Mouse (Mus musculus): ENCODE data around the gene Dcn. TPM values are rescaled to one million over a fixed set of nuclear protein-coding genes. Genes with fewer than 3 reads are reported as not detected.
A peak's percentile ranks its signal among the peaks of the same experiment; 100 is the strongest.

Dcn gene
- polyA plus RNA-seq, 1 experiment from 2014 or later: 765 TPM

GRCm38 (mm10) chr10:97482150-97482549, 2.7 kb downstream of the Dcn start:
- Histone ChIP-seq H3K9ac (no peak overlapping the region), H3K4me2 (replicated peaks) (peak overlapping the region; percentile 18), H3K27ac (replicated peaks) (no peak overlapping the region; the same call in 1 of the 2 replicates), H3K36me3 (0 out of 2 replicates have a peak, but pooled peaks cover 3% of the 10 kb centered on the region), H3K27me3 (no peaks in the 10 kb centered on the region), H3K4me1 (peaks cover 15% of the 10 kb centered on the region), H3K4me3 (replicated peaks) (peak overlapping the region; percentile 5; the same call in 1 of the 2 replicates), H3K9me3 (replicated peaks) (no peaks in the 10 kb centered on the region)
- 63% methylated on average over 5 of the region's 5 CpGs for WGBS
- ATAC-seq (ENCODE audit: insufficient number of reproducible peaks, low FRiP score, low TSS enrichment, low read depth): no peak

DNA sequence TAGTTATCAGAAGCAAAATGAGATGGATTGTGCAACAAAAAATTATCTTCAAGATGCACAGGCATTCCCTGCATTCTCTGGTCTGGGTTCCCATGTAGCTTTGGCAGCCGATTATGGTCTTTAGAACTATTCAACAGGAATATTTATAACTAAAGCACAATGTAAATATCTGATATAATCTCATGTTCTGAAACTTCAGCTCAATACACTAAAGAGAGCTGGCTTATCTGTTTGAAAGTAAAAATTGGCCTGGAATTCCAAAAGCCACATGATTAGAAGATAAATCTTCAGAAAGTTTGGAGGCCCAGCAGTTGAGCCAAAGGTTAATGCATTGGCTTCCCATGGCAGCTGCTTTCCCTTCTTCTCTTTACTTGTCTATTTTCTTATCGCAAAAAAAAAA, 4.6 kb downstream of the Dcn start:
- 0 out of 2 replicates have a peak, but pooled peaks cover 3% of the 10 kb centered on the region for H3K36me3 ChIP-seq
- H3K4me2 ChIP-seq (replicated peaks): no peak overlapping the region
- ATAC-seq (ENCODE audit: insufficient number of reproducible peaks, low FRiP score, low TSS enrichment, low read depth): no peak
- H3K4me3 ChIP-seq (replicated peaks): no peak overlapping the region
- WGBS: 59% methylated on average over 2 of the region's 2 CpGs
- H3K27ac ChIP-seq (replicated peaks): no peak overlapping the region
- H3K27me3 ChIP-seq: no peaks in the 10 kb centered on the region
- no peaks in the 10 kb centered on the region for H3K9me3 ChIP-seq (replicated peaks)
- peaks cover 6% of the 10 kb centered on the region; the same call in 1 of the 2 replicates for H3K4me1 ChIP-seq
- H3K9ac ChIP-seq: no peak overlapping the region

DNA sequence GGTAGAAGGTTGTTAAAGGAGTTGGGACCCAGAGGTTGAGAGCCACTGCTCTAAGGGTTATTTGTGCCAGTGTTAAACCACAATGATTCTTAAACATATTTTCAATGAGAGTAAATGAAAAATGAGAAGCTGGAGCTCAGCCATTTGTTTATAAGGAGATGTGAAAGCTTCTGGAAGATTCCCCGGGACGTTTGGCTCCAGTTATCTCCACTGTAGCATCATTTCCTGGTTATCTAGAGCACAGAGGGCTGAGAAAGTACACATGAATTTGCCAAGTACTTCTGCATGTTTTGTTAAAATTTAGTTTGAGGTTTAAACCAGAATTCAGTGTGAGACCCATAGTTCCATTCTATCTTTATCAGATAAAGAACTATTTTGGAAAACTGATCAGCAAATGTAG, 5.7 kb downstream of the Dcn start:
- Histone ChIP-seq H3K36me3 (peaks cover 4% of the 10 kb centered on the region; the same call in 1 of the 2 replicates), H3K4me2 (replicated peaks) (no peak overlapping the region), H3K27me3 (no peaks in the 10 kb centered on the region), H3K9ac (no peak overlapping the region), H3K4me3 (replicated peaks) (no peak overlapping the region), H3K4me1 (peaks cover 2% of the 10 kb centered on the region; the same call in 1 of the 2 replicates), H3K9me3 (replicated peaks) (no peaks in the 10 kb centered on the region), H3K27ac (replicated peaks) (no peak overlapping the region)
- no peak for ATAC-seq (ENCODE audit: insufficient number of reproducible peaks, low FRiP score, low TSS enrichment, low read depth)
- WGBS: 48% methylated on average over 2 of the region's 2 CpGs

GRCm38 (mm10) chr10:97486085-97486484, 6.7 kb downstream of the Dcn start:
- H3K4me3 ChIP-seq (replicated peaks): no peak overlapping the region
- H3K4me1 ChIP-seq: peaks cover 2% of the 10 kb centered on the region; the same call in 1 of the 2 replicates
- H3K9me3 ChIP-seq (replicated peaks): no peaks in the 10 kb centered on the region
- H3K27ac ChIP-seq (replicated peaks): no peak overlapping the region
- no peaks in the 10 kb centered on the region for H3K27me3 ChIP-seq
- peaks cover 9% of the 10 kb centered on the region; the same call in 1 of the 2 replicates for H3K36me3 ChIP-seq
- H3K9ac ChIP-seq: no peak overlapping the region
- no peak for ATAC-seq (ENCODE audit: insufficient number of reproducible peaks, low FRiP score, low TSS enrichment, low read depth)
- no peak overlapping the region for H3K4me2 ChIP-seq (replicated peaks)

DNA sequence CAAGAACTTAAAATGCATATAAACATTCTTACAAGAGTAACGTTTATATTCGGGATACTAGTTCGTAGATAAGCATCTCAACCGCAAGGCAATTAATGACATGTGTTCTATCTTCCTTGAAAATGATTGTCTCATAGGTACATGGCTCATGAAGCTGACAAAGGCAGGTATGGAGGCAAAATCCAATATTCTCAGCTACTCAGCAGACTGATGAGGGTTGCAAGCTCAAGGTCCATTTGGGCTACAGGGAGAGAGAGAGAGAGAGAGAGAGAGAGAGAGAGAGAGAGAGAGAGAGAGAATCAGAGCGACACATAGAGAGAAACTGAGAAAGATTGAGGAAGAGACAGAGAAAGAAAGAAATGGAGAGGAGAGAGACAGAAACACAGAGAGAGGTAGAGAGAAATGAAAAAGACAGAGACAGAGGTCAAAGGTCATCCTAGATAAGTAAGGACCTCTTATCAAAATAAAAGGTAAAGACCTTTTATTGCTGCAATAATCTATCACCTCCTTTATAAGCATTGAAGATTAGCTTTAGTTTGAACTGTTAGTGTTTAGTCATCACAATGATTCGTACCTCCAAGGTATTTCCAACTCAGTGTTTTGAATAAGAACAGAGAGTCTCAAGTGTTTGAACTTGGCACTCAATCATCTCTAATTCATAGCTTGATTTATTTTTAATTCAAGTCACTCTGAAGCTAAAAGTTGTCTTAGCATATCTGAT, 8.0 kb downstream of the Dcn start:
- H3K9ac ChIP-seq: no peak overlapping the region
- peaks cover 9% of the 10 kb centered on the region; the same call in 1 of the 2 replicates for H3K36me3 ChIP-seq
- 82% methylated on average over 6 of the region's 6 CpGs for WGBS
- no peak overlapping the region for H3K4me3 ChIP-seq (replicated peaks)
- no peak overlapping the region for H3K27ac ChIP-seq (replicated peaks)
- no peaks in the 10 kb centered on the region for H3K4me1 ChIP-seq
- no peak for ATAC-seq (ENCODE audit: insufficient number of reproducible peaks, low FRiP score, low TSS enrichment, low read depth)
- H3K27me3 ChIP-seq: no peaks in the 10 kb centered on the region
- H3K4me2 ChIP-seq (replicated peaks): no peak overlapping the region
- H3K9me3 ChIP-seq (replicated peaks): no peaks in the 10 kb centered on the region

DNA sequence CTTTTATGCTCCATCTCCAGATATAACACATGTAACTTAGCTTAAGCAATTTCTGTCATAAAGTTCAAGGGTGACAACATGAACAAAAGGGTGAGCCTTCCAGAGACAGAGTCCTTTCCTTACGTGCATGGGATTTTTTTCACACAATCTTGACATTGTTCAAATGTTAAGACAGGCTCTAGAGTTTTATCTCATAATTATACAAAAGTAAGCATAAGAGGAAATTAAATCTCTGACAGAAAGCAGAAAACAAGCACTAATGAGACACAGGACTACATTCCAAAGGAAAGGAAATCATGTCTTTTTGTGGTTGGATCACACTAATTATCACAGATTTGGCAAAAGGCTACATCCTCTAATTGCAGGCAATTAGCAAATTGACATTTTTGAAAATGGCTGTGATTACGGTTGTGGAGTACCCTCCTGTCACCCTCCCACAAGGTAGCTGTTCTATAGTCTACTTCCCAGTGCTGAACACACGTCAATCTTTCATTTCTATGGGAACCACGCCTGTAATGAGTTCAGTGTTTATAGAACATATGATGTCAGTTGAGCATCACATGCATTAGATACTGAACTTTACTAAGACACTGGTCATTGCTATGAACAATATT, 13.1 kb downstream of the Dcn start:
- H3K27me3 ChIP-seq: no peaks in the 10 kb centered on the region
- no peak overlapping the region for H3K4me3 ChIP-seq (replicated peaks)
- peaks cover 11% of the 10 kb centered on the region; the same call in 1 of the 2 replicates for H3K36me3 ChIP-seq
- H3K9me3 ChIP-seq (replicated peaks): no peaks in the 10 kb centered on the region
- 50% methylated on average over 4 of the region's 4 CpGs for WGBS
- no peak for ATAC-seq (ENCODE audit: insufficient number of reproducible peaks, low FRiP score, low TSS enrichment, low read depth)
- H3K4me2 ChIP-seq (replicated peaks): no peak overlapping the region
- no peaks in the 10 kb centered on the region for H3K4me1 ChIP-seq
- no peak overlapping the region for H3K9ac ChIP-seq
- H3K27ac ChIP-seq (replicated peaks): no peak overlapping the region

GRCm38 (mm10) chr10:97497646-97498045, 18.2 kb downstream of the Dcn start:
- no peak overlapping the region for H3K9ac ChIP-seq
- H3K27me3 ChIP-seq: no peaks in the 10 kb centered on the region
- no peaks in the 10 kb centered on the region for H3K4me1 ChIP-seq
- H3K4me2 ChIP-seq (replicated peaks): no peak overlapping the region
- no peaks in the 10 kb centered on the region for H3K9me3 ChIP-seq (replicated peaks)
- 0 out of 2 replicates have a peak, but pooled peaks cover 9% of the 10 kb centered on the region for H3K36me3 ChIP-seq
- H3K27ac ChIP-seq (replicated peaks): no peak overlapping the region
- 50% methylated on average over 5 of the region's 5 CpGs for WGBS
- ATAC-seq (ENCODE audit: insufficient number of reproducible peaks, low FRiP score, low TSS enrichment, low read depth): no peak
- H3K4me3 ChIP-seq (replicated peaks): no peak overlapping the region

DNA sequence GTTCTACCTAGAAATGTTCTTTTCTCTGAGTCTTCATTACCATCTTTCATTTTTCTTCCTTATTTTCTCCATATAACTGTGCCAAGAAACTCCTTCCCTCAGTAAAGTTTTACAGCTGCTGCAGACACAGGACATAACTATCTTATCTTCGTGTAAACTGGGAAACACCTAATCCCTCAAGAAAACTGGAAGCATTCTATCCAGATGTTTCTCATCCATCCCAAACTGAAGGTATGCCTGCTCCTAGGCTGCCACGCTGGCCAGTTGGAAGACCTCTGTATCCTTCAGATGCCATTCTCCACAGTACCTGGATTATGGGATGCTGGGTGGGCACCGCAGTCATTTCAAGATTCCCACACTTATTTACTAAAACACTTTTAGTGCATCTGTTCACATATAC, 44.0 kb downstream of the Dcn start:
- no peak overlapping the region for H3K4me2 ChIP-seq (replicated peaks)
- 75% methylated on average over 3 of the region's 3 CpGs for WGBS
- ATAC-seq (ENCODE audit: insufficient number of reproducible peaks, low FRiP score, low TSS enrichment, low read depth): no peak
- no peaks in the 10 kb centered on the region for H3K27me3 ChIP-seq
- H3K4me1 ChIP-seq: no peaks in the 10 kb centered on the region
- no peak overlapping the region for H3K9ac ChIP-seq
- H3K36me3 ChIP-seq: no peaks in the 10 kb centered on the region
- H3K27ac ChIP-seq (replicated peaks): no peak overlapping the region
- no peaks in the 10 kb centered on the region for H3K9me3 ChIP-seq (replicated peaks)
- no peak overlapping the region for H3K4me3 ChIP-seq (replicated peaks)

DNA sequence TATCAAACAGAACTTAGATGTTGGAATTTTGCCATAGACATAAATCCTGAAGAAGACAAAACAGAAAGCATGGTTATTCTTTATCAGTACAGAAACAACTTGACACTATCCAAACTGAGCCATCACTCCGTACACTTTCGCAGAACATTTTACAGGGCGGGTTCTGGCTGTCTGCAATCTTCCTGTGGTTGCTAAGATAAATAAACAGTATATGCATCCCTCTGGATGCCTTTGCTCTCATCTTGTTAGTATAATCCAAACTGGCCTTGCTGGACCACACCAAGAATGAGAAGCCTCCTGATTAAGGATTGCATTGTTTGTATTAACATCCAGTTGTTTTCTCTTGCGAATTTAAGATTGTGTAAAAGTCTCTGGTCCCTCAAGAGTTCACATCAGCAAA, 56.3 kb downstream of the Dcn start:
- H3K4me1 ChIP-seq: peaks cover 9% of the 10 kb centered on the region
- H3K27ac ChIP-seq (replicated peaks): no peak overlapping the region
- no peak overlapping the region for H3K9ac ChIP-seq
- H3K4me2 ChIP-seq (replicated peaks): no peak overlapping the region
- H3K4me3 ChIP-seq (replicated peaks): no peak overlapping the region
- WGBS: 84% methylated on average over 4 of the region's 4 CpGs
- no peak for ATAC-seq (ENCODE audit: insufficient number of reproducible peaks, low FRiP score, low TSS enrichment, low read depth)
- no peaks in the 10 kb centered on the region for H3K27me3 ChIP-seq
- no peaks in the 10 kb centered on the region for H3K36me3 ChIP-seq
- no peaks in the 10 kb centered on the region for H3K9me3 ChIP-seq (replicated peaks)

- peaks cover 9% of the 10 kb centered on the region for H3K4me1 ChIP-seq
- no peak for ATAC-seq (ENCODE audit: insufficient number of reproducible peaks, low FRiP score, low TSS enrichment, low read depth)
- no peak overlapping the region for H3K4me2 ChIP-seq (replicated peaks)
- WGBS: 30% methylated on average over 2 of the region's 2 CpGs
- H3K9me3 ChIP-seq (replicated peaks): no peaks in the 10 kb centered on the region
- H3K27ac ChIP-seq (replicated peaks): peak overlapping the region; percentile 66
- no peak overlapping the region for H3K9ac ChIP-seq
- no peaks in the 10 kb centered on the region for H3K27me3 ChIP-seq
- no peak overlapping the region for H3K4me3 ChIP-seq (replicated peaks)
- H3K36me3 ChIP-seq: no peaks in the 10 kb centered on the region
Measured at GRCm38 (mm10) chr10:97536921-97537320, 57.5 kb downstream of the Dcn start.

GRCm38 (mm10) chr10:97538202-97538601, 58.8 kb downstream of the Dcn start:
- no peak overlapping the region for H3K4me2 ChIP-seq (replicated peaks)
- no peak overlapping the region; the same call in 1 of the 2 replicates for H3K27ac ChIP-seq (replicated peaks)
- H3K4me3 ChIP-seq (replicated peaks): no peak overlapping the region
- H3K27me3 ChIP-seq: no peaks in the 10 kb centered on the region
- H3K4me1 ChIP-seq: peaks cover 9% of the 10 kb centered on the region
- no peaks in the 10 kb centered on the region for H3K9me3 ChIP-seq (replicated peaks)
- WGBS: 67% methylated on average over 4 of the region's 4 CpGs
- no peak for ATAC-seq (ENCODE audit: insufficient number of reproducible peaks, low FRiP score, low TSS enrichment, low read depth)
- no peak overlapping the region for H3K9ac ChIP-seq
- H3K36me3 ChIP-seq: no peaks in the 10 kb centered on the region
